Mouse (Mus musculus) limb, embryonic 10.5 days (tissue): ENCODE measurements around the gene Vps52. TPM values are rescaled to one million over a fixed set of nuclear protein-coding genes. Genes with fewer than 3 reads are reported as not detected.

Experiments used
- DNase-seq: peaks from one replicate; pipeline ENCODE4 v3.0.0-alpha.2; 2017; ENCODE audit warnings: low spot score
- H3K27ac ChIP-seq: fragments of 300-500 bp; sonication (generic); 2 replicates; pipeline ENCODE4 v1.5.1; 2016; ENCODE audit warnings: mild to moderate bottlenecking
- H3K27me3 ChIP-seq: fragments of 300-500 bp; sonication (generic); 2 replicates; pipeline ENCODE4 v1.6.1; 2016; ENCODE audit warnings: low read depth, mild to moderate bottlenecking; ENCODE audit not compliant: poor library complexity, severe bottlenecking
- H3K36me3 ChIP-seq: fragments of 300-500 bp; sonication (generic); 2 replicates; pipeline ENCODE4 v1.6.1; 2016; ENCODE audit warnings: mild to moderate bottlenecking, moderate library complexity
- H3K4me1 ChIP-seq: fragments of 300-500 bp; sonication (generic); 2 replicates; pipeline ENCODE4 v1.6.1; 2016
- H3K4me3 ChIP-seq: fragments of 300-500 bp; sonication (generic); 2 replicates; pipeline ENCODE4 v1.5.1; 2016; ENCODE audit warnings: mild to moderate bottlenecking, moderate library complexity
- H3K9me3 ChIP-seq: fragments of 300-500 bp; sonication (generic); replicated peaks from 2 replicates; pipeline ENCODE4 v1.6.1; 2016; ENCODE audit warnings: mild to moderate bottlenecking
- WGBS: fragments of 180-500 bp; shearing (Covaris S2); methylation state at CpG from one replicate; pipeline ENCODE4 v1.1.7; 2016; 5-methylcytosine and 5-hydroxymethylcytosine counted together
- polyA plus RNA-seq: library from polyadenylated mRNA; unstranded; fragments of >200 nt; fragmentation: Nextera tagmentation; extraction: Ambion mirVana; gene quantifications from 2 replicates; pipeline ENCODE4 v1.2.1, GENCODE M21; 2016

Gene Vps52
- polyA plus RNA-seq, result 49.8 and 50.3 TPM in 2 replicates

- H3K4me3 ChIP-seq, result peak within 1 kb of the TSS; percentile 99
- under 1% methylated on average over 50 of the region's 50 CpGs for WGBS
- peak within 1 kb of the TSS; percentile 98 for H3K27ac ChIP-seq
- no peaks in the 10 kb centered on the region for H3K9me3 ChIP-seq
- peaks cover 69% of the 10 kb centered on the region for H3K36me3 ChIP-seq
- H3K27me3 ChIP-seq, result no peaks in the 10 kb centered on the region
- DNase-seq, result peak; percentile 96
- peaks cover 55% of the 10 kb centered on the region for H3K4me1 ChIP-seq
These were observed at the start of gene Vps52, which contains the start of gene Rps18 for GRCm38 (mm10) chr17:33955555-33956214. Gene Vps52 (plus strand): TSS chr17:33955812. Gene Rps18 (minus strand): TSS chr17:33956001.

- H3K27me3 ChIP-seq, result no peaks in the 10 kb centered on the region
- H3K4me3 ChIP-seq, result peak overlapping the region; percentile 87
- peak overlapping the region; percentile 92 for H3K27ac ChIP-seq
- under 1% methylated on average over 44 of the region's 44 CpGs for WGBS
- peaks cover 28% of the 10 kb centered on the region for H3K4me1 ChIP-seq
- no peak for DNase-seq
- H3K36me3 ChIP-seq, result peaks cover 32% of the 10 kb centered on the region
- H3K9me3 ChIP-seq, result no peaks in the 10 kb centered on the region
These were observed 47.1 kb upstream of the Vps52 start for GRCm38 (mm10) chr17:33908331-33909076.

GRCm38 (mm10) chr17:33909077-33909868 is 46.3 kb upstream of the Vps52 start, which contains the start of gene Daxx:
Gene Daxx (plus strand): TSS chr17:33909414.
- WGBS, result under 1% methylated on average over 68 of the region's 68 CpGs
- no peaks in the 10 kb centered on the region for H3K9me3 ChIP-seq
- peaks cover 28% of the 10 kb centered on the region for H3K4me1 ChIP-seq

GRCm38 (mm10) chr17:33909869-33910250 is 45.8 kb upstream of the Vps52 start:
- peak; percentile 50 for DNase-seq
- H3K36me3 ChIP-seq, result peaks cover 46% of the 10 kb centered on the region
- no peaks in the 10 kb centered on the region for H3K9me3 ChIP-seq
- H3K4me1 ChIP-seq, result peaks cover 29% of the 10 kb centered on the region
- WGBS, result under 1% methylated on average over 14 of the region's 14 CpGs
- H3K27me3 ChIP-seq, result no peaks in the 10 kb centered on the region
- peak overlapping the region; percentile 87 for H3K4me3 ChIP-seq
- peak overlapping the region; percentile 92 for H3K27ac ChIP-seq

More at GRCm38 (mm10) chr17:33909077-33909868, 46.3 kb upstream of the Vps52 start, which contains the start of gene Daxx:
- Histone ChIP-seq H3K4me3 (peak within 1 kb of the TSS; percentile 87), H3K36me3 (peaks cover 40% of the 10 kb centered on the region), H3K27me3 (no peaks in the 10 kb centered on the region), H3K27ac (peak within 1 kb of the TSS; percentile 92)
- DNase-seq, result peak; percentile 99

- Histone ChIP-seq H3K9me3 (no peaks in the 10 kb centered on the region), H3K27ac (peak overlapping the region; percentile 92; the same call in 1 of the 2 replicates), H3K4me3 (peak overlapping the region; percentile 87), H3K36me3 (peaks cover 50% of the 10 kb centered on the region), H3K27me3 (no peaks in the 10 kb centered on the region), H3K4me1 (peaks cover 31% of the 10 kb centered on the region)
- DNase-seq, result no peak
- WGBS, result 56% methylated on average over 11 of the region's 11 CpGs
These were observed 45.1 kb upstream of the Vps52 start for GRCm38 (mm10) chr17:33910346-33911051.

- WGBS, result 94% methylated on average over 31 of the region's 31 CpGs
- Histone ChIP-seq H3K4me1 (peaks cover 31% of the 10 kb centered on the region), H3K27ac (no peak overlapping the region), H3K27me3 (no peaks in the 10 kb centered on the region), H3K9me3 (no peaks in the 10 kb centered on the region), H3K36me3 (peaks cover 50% of the 10 kb centered on the region), H3K4me3 (no peak overlapping the region)
- DNase-seq, result no peak
These were observed 44.4 kb upstream of the Vps52 start for GRCm38 (mm10) chr17:33911052-33911812.

GRCm38 (mm10) chr17:33911813-33912414 is 43.7 kb upstream of the Vps52 start:
- H3K27me3 ChIP-seq, result no peaks in the 10 kb centered on the region
- DNase-seq, result no peak
- peak overlapping the region; percentile 7; the same call in 1 of the 2 replicates for H3K4me3 ChIP-seq
- H3K27ac ChIP-seq, result no peak overlapping the region
- 91% methylated on average over 28 of the region's 28 CpGs for WGBS
- H3K9me3 ChIP-seq, result no peaks in the 10 kb centered on the region
- H3K4me1 ChIP-seq, result peaks cover 37% of the 10 kb centered on the region
- H3K36me3 ChIP-seq, result peaks cover 52% of the 10 kb centered on the region

- Histone ChIP-seq H3K36me3 (peaks cover 65% of the 10 kb centered on the region), H3K4me1 (peaks cover 37% of the 10 kb centered on the region), H3K9me3 (no peaks in the 10 kb centered on the region), H3K27me3 (0 out of 2 replicates have a peak, but pooled peaks cover 1% of the 10 kb centered on the region), H3K27ac (no peak overlapping the region), H3K4me3 (peak overlapping the region; percentile 12; the same call in 1 of the 2 replicates)
- 91% methylated on average over 10 of the region's 10 CpGs for WGBS
- no peak for DNase-seq
These were observed 42.3 kb upstream of the Vps52 start for GRCm38 (mm10) chr17:33913264-33913663.

GRCm38 (mm10) chr17:33913905-33914304 is 41.7 kb upstream of the Vps52 start:
- Histone ChIP-seq H3K27ac (no peak overlapping the region), H3K4me3 (0 out of 2 replicates have a peak overlapping the region, but pooled peaks have one; percentile 12), H3K27me3 (peaks cover 7% of the 10 kb centered on the region; the same call in 1 of the 2 replicates), H3K36me3 (peaks cover 69% of the 10 kb centered on the region), H3K9me3 (no peaks in the 10 kb centered on the region), H3K4me1 (peaks cover 39% of the 10 kb centered on the region)
- DNase-seq, result no peak
- WGBS, result 95% methylated on average over 8 of the region's 8 CpGs

- H3K36me3 ChIP-seq, result peaks cover 69% of the 10 kb centered on the region
- H3K4me1 ChIP-seq, result peaks cover 49% of the 10 kb centered on the region
- peaks cover 7% of the 10 kb centered on the region; the same call in 1 of the 2 replicates for H3K27me3 ChIP-seq
- no peak for DNase-seq
- 80% methylated on average over 13 of the region's 13 CpGs for WGBS
- no peaks in the 10 kb centered on the region for H3K9me3 ChIP-seq
- H3K27ac ChIP-seq, result no peak overlapping the region
- peak overlapping the region; percentile 72 for H3K4me3 ChIP-seq
These were observed 40.6 kb upstream of the Vps52 start for GRCm38 (mm10) chr17:33914969-33915391.

GRCm38 (mm10) chr17:33915671-33916250 is 39.9 kb upstream of the Vps52 start, which contains the start of the genes Tapbp and Zbtb22:
Gene Tapbp (plus strand): TSS chr17:33915899.
Gene Zbtb22 (plus strand): TSS chr17:33915904.
- H3K36me3 ChIP-seq, result peaks cover 64% of the 10 kb centered on the region
- WGBS, result under 1% methylated on average over 34 of the region's 34 CpGs
- H3K4me1 ChIP-seq, result peaks cover 50% of the 10 kb centered on the region

More at GRCm38 (mm10) chr17:33915671-33916250, 39.9 kb upstream of the Vps52 start, which contains the start of the genes Tapbp and Zbtb22:
- H3K9me3 ChIP-seq, result no peaks in the 10 kb centered on the region
- peak within 1 kb of the TSS; percentile 94 for H3K27ac ChIP-seq
- peak within 1 kb of the TSS; percentile 72 for H3K4me3 ChIP-seq
- peak; percentile 95 for DNase-seq
- peaks cover 7% of the 10 kb centered on the region; the same call in 1 of the 2 replicates for H3K27me3 ChIP-seq
